Mouse (Mus musculus) heart, adult 18-20 months (tissue): ENCODE results near the gene Boc. TPM values are rescaled to one million over a fixed set of nuclear protein-coding genes. Genes with fewer than 3 reads are reported as not detected.

ENCODE experiments used
- DNase-seq, 2 experiments: peaks; one replicate each; pipeline ENCODE4 v3.0.0; 2021 to 2022; ENCODE audit warnings: mixed read lengths in 1 of 2
- total RNA-seq, 2 experiments: library from RNA; stranded (reverse); gene quantifications; 2 replicates each; pipeline ENCODE4 v1.2.3; 2021

The Boc gene
- total RNA-seq, 2 experiments from 2014 or later: 3.5 to 4.8 TPM

- no peak for DNase-seq
Measured at GRCm38 (mm10) chr16:44552726-44553125, 6.0 kb downstream of the Boc start.

GRCm38 (mm10) chr16:44552036-44552435, 6.7 kb downstream of the Boc start:
- no peak for DNase-seq

GRCm38 (mm10) chr16:44551491-44551890, 7.2 kb downstream of the Boc start:
- DNase-seq: no peak

- DNase-seq: no peak
Measured at GRCm38 (mm10) chr16:44550843-44551242, 7.9 kb downstream of the Boc start.

GRCm38 (mm10) chr16:44549867-44550679, 8.6 kb downstream of the Boc start:
- DNase-seq: no peak

- no peak for DNase-seq
Measured at GRCm38 (mm10) chr16:44549381-44549780, 9.3 kb downstream of the Boc start.

GRCm38 (mm10) chr16:44547976-44548375, 10.7 kb downstream of the Boc start:
- no peak for DNase-seq

- no peak for DNase-seq
Measured at GRCm38 (mm10) chr16:44546831-44547230, 11.9 kb downstream of the Boc start.

GRCm38 (mm10) chr16:44545939-44546338, 12.8 kb downstream of the Boc start:
- DNase-seq: no peak

GRCm38 (mm10) chr16:44545153-44545552, 13.5 kb downstream of the Boc start:
- DNase-seq: no peak

GRCm38 (mm10) chr16:44543098-44543497, 15.6 kb downstream of the Boc start:
- no peak for DNase-seq

GRCm38 (mm10) chr16:44542029-44542690, 16.5 kb downstream of the Boc start:
- DNase-seq: no peak

GRCm38 (mm10) chr16:44539611-44540010, 19.1 kb downstream of the Boc start:
- no peak for DNase-seq

GRCm38 (mm10) chr16:44538401-44539395, 20.0 kb downstream of the Boc start:
- DNase-seq: no peak

GRCm38 (mm10) chr16:44534122-44534521, 24.6 kb downstream of the Boc start:
- DNase-seq: no peak

GRCm38 (mm10) chr16:44533522-44533921, 25.2 kb downstream of the Boc start:
- no peak for DNase-seq

- no peak for DNase-seq
Measured at GRCm38 (mm10) chr16:44532851-44533250, 25.8 kb downstream of the Boc start.

GRCm38 (mm10) chr16:44531239-44531797, 27.4 kb downstream of the Boc start:
- no peak for DNase-seq

- no peak for DNase-seq
Measured at GRCm38 (mm10) chr16:44530829-44531228, 27.9 kb downstream of the Boc start.

- DNase-seq: no peak
Measured at GRCm38 (mm10) chr16:44530191-44530590, 28.5 kb downstream of the Boc start.

- no peak for DNase-seq
Measured at GRCm38 (mm10) chr16:44529691-44530090, 29.0 kb downstream of the Boc start.

GRCm38 (mm10) chr16:44528955-44529354, 29.7 kb downstream of the Boc start:
- no peak for DNase-seq
